In genomic region chr8:106682971-106683668, GRCm38 (mm10) we compare ENCODE assay signal across 7 mouse cellular contexts. TPM values are rescaled to one million over a fixed set of nuclear protein-coding genes. Genes with fewer than 3 reads are reported as not detected.
DNase-seq lines count a peak whose midpoint lies in the region; ATAC-seq lines count a peak whose summit lies in the region.

Gene Tango6, plus strand, starts transcription at chr8:106683068.

- H3K4me1 ChIP-seq in intestine, embryonic 15.5 days (replicated peaks), result peaks cover 14% of the 10 kb centered on the region; the same call in 1 of the 2 replicates
- H3K4me1 ChIP-seq in midbrain, embryonic 10.5 days, result peaks cover 25% of the 10 kb centered on the region

- H3K27me3 ChIP-seq in intestine, embryonic 15.5 days (replicated peaks), result no peaks in the 10 kb centered on the region
- H3K27me3 ChIP-seq in midbrain, embryonic 10.5 days (ENCODE audit: low read depth, poor library complexity, severe bottlenecking), result no peaks in the 10 kb centered on the region

- peak within 1 kb of the TSS; percentile 75 for H3K4me3 ChIP-seq in intestine, embryonic 15.5 days (replicated peaks)
- H3K4me3 ChIP-seq in midbrain, embryonic 10.5 days, result peak within 1 kb of the TSS; percentile 83

- under 1% methylated on average over 50 of the region's 50 CpGs for WGBS in intestine, embryonic 15.5 days
- under 1% methylated on average over 50 of the region's 50 CpGs for WGBS in midbrain, embryonic 10.5 days

- intact Hi-C loops in left cerebral cortex, postnatal 25 days (cut with DNase I), result loop anchor here (10.0 kb wide), 1 partner anchor 352 kb away; the partner anchor contains the start of gene Vps4a

- H3K9ac ChIP-seq in intestine, embryonic 15.5 days, result peak within 1 kb of the TSS; percentile 86

- no peaks in the 10 kb centered on the region for H3K36me3 ChIP-seq in intestine, embryonic 15.5 days
- H3K36me3 ChIP-seq in midbrain, embryonic 10.5 days, result no peaks in the 10 kb centered on the region

- peak within 1 kb of the TSS; percentile 63 for H3K4me2 ChIP-seq in intestine, embryonic 15.5 days (replicated peaks)

- H3K27ac ChIP-seq in intestine, embryonic 15.5 days, result peak within 1 kb of the TSS; percentile 95
- peak within 1 kb of the TSS; percentile 96 for H3K27ac ChIP-seq in midbrain, embryonic 10.5 days (replicated peaks)

- H3K9me3 ChIP-seq in intestine, embryonic 15.5 days, result no peaks in the 10 kb centered on the region
- H3K9me3 ChIP-seq in midbrain, embryonic 10.5 days (replicated peaks), result no peaks in the 10 kb centered on the region

- peak; percentile 99 for ATAC-seq in intestine, embryonic 15.5 days

- DNase-seq in adrenal gland, adult (ENCODE audit: inconsistent age in 2 of 2, low spot score in 1 of 2), result peak; percentile 91 to 97
- DNase-seq in embryo, embryonic 10.5 days (ENCODE audit: low spot score), result peak; percentile 94
- DNase-seq in gastrocnemius, postnatal 25 days, result peak; percentile 85
- peak; percentile 90 to 93 for DNase-seq in left cerebral cortex, postnatal 25 days (ENCODE audit: low spot score in 2 of 2)
- peak; percentile 92 for DNase-seq in midbrain, embryonic 10.5 days (ENCODE audit: low spot score)
- DNase-seq in right cerebral cortex, postnatal 4 days, result peak; percentile 89

RNA-seq across cellular contexts. Expression of gene Tango6, which starts in this region (rescaled TPM):
- 1 to 10 TPM; 8.9 to 9.9 TPM for total RNA-seq in gastrocnemius, postnatal 25 days (2021)
- polyA plus RNA-seq in intestine, embryonic 15.5 days (2015; fragmentation: Nextera tagmentation; extraction: Ambion mirVana), result 8.3 and 9.1 TPM in 2 replicates
- 1 to 10 TPM; 5.7 to 7.0 TPM for total RNA-seq in left cerebral cortex, postnatal 25 days (2021)
- 13.8 and 14.2 TPM in 2 replicates for polyA plus RNA-seq in midbrain, embryonic 10.5 days (2016; fragmentation: Nextera tagmentation; extraction: Ambion mirVana)

Comparison
In these comparisons a context has a peak if more than half of its experiments do, and no peak if none do; other contexts are left out.
1. Peak in every context shown above with its lines: DNase-seq, ATAC-seq, H3K4me3 ChIP-seq and H3K27ac ChIP-seq.